Mouse (Mus musculus): ENCODE results near the gene Chrm4.

The Chrm4 gene

GRCm38 (mm10) chr2:91922586-91923414, 4.2 kb upstream of the Chrm4 start:
- DNase-seq: no peak

- peak; percentile 75 for DNase-seq
Measured at GRCm38 (mm10) chr2:91923415-91924337, 3.4 kb upstream of the Chrm4 start.

- DNase-seq: no peak
Measured at GRCm38 (mm10) chr2:91924726-91925125, 2.3 kb upstream of the Chrm4 start.

- DNase-seq: peak; percentile 32
Measured at GRCm38 (mm10) chr2:91925442-91925841, 1.6 kb upstream of the Chrm4 start.

- DNase-seq: peak; percentile 87
Measured at GRCm38 (mm10) chr2:91927826-91928533, 931 bp downstream of the Chrm4 start.

GRCm38 (mm10) chr2:91928534-91929350, 1.7 kb downstream of the Chrm4 start:
- DNase-seq: peak; percentile 70

- peak; percentile 22 for DNase-seq
Measured at GRCm38 (mm10) chr2:91929455-91929854, 2.4 kb downstream of the Chrm4 start.

- DNase-seq: peak; percentile 78
Measured at GRCm38 (mm10) chr2:91929936-91930335, 2.9 kb downstream of the Chrm4 start.

GRCm38 (mm10) chr2:91930761-91931291, 3.8 kb downstream of the Chrm4 start:
- peak; percentile 64 for DNase-seq

GRCm38 (mm10) chr2:91931328-91932159, 4.5 kb downstream of the Chrm4 start:
- peak; percentile 60 for DNase-seq

GRCm38 (mm10) chr2:91932160-91932711, 5.2 kb downstream of the Chrm4 start, which contains the start of gene Mdk:
TSS of gene Mdk (minus strand) at chr2:91932297.
- peak; percentile 57 for DNase-seq

GRCm38 (mm10) chr2:91932737-91933350, 5.8 kb downstream of the Chrm4 start:
- peak; percentile 82 for DNase-seq

- peak; percentile 90 for DNase-seq
Measured at GRCm38 (mm10) chr2:91933471-91933870, 6.4 kb downstream of the Chrm4 start.

GRCm38 (mm10) chr2:91934016-91934415, 7.0 kb downstream of the Chrm4 start:
- DNase-seq: no peak

GRCm38 (mm10) chr2:91934826-91935525, 7.9 kb downstream of the Chrm4 start:
- peak; percentile 79 for DNase-seq

GRCm38 (mm10) chr2:91936154-91936553, 9.1 kb downstream of the Chrm4 start:
- peak; percentile 47 for DNase-seq

- DNase-seq: no peak
Measured at GRCm38 (mm10) chr2:91939303-91939935, 12.4 kb downstream of the Chrm4 start.

- DNase-seq: no peak
Measured at GRCm38 (mm10) chr2:91942356-91942755, 15.3 kb downstream of the Chrm4 start.

All from cerebellum, adult 9-11 months (tissue).